Mouse (Mus musculus) neural tube, embryonic 13.5 days (tissue): ENCODE results near the gene Slc19a2. TPM values are rescaled to one million over a fixed set of nuclear protein-coding genes. Genes with fewer than 3 reads are reported as not detected.

Experiments
- ATAC-seq: fragments of 200-750 bp; cut with Nextera tagmentation; 2 replicates; pipeline ENCODE4 v1.8.0; 2017; ENCODE audit warnings: low read depth, mild to moderate bottlenecking, moderate TSS enrichment, moderate library complexity
- H3K27ac ChIP-seq: fragments of 300-500 bp; sonication (generic); replicated peaks from 2 replicates; pipeline ENCODE4 v1.5.1; 2015; ENCODE audit warnings: moderate library complexity, mild to moderate bottlenecking, inconsistent platforms
- H3K27me3 ChIP-seq: fragments of 300-500 bp; sonication (generic); 2 replicates; pipeline ENCODE4 v1.6.1; 2015; ENCODE audit warnings: mild to moderate bottlenecking, inconsistent platforms
- H3K36me3 ChIP-seq: fragments of 300-500 bp; sonication (generic); 2 replicates; pipeline ENCODE4 v1.6.1; 2015; ENCODE audit warnings: mild to moderate bottlenecking, inconsistent platforms
- H3K4me1 ChIP-seq: fragments of 300-500 bp; sonication (generic); replicated peaks from 2 replicates; pipeline ENCODE4 v1.6.1; 2015; ENCODE audit warnings: inconsistent platforms
- H3K4me2 ChIP-seq: fragments of 300-500 bp; sonication (generic); 2 replicates; pipeline ENCODE4 v1.6.1; 2015; ENCODE audit warnings: inconsistent platforms, mild to moderate bottlenecking, moderate library complexity
- H3K4me3 ChIP-seq: fragments of 300-500 bp; sonication (generic); 2 replicates; pipeline ENCODE4 v1.5.1; 2015; ENCODE audit warnings: mild to moderate bottlenecking, inconsistent platforms
- H3K9ac ChIP-seq: fragments of 300-500 bp; sonication (generic); 2 replicates; pipeline ENCODE4 v1.6.1; 2015; ENCODE audit warnings: moderate library complexity, mild to moderate bottlenecking, inconsistent platforms
- H3K9me3 ChIP-seq: fragments of 300-500 bp; sonication (generic); 2 replicates; pipeline ENCODE4 v1.6.1; 2016; ENCODE audit warnings: inconsistent platforms
- WGBS: fragments of 180-500 bp; shearing (Covaris S2); methylation state at CpG from one replicate; pipeline ENCODE4 v1.1.7; 2015; 5-methylcytosine and 5-hydroxymethylcytosine counted together
- polyA plus RNA-seq: library from polyadenylated mRNA; unstranded; fragments of >200 nt; fragmentation: Nextera tagmentation; extraction: Ambion mirVana; gene quantifications from 2 replicates; pipeline ENCODE4 v1.2.1, GENCODE M21; 2015

Slc19a2 gene
- polyA plus RNA-seq, 1 experiment from 2014 or later = 6.1 TPM

DNA sequence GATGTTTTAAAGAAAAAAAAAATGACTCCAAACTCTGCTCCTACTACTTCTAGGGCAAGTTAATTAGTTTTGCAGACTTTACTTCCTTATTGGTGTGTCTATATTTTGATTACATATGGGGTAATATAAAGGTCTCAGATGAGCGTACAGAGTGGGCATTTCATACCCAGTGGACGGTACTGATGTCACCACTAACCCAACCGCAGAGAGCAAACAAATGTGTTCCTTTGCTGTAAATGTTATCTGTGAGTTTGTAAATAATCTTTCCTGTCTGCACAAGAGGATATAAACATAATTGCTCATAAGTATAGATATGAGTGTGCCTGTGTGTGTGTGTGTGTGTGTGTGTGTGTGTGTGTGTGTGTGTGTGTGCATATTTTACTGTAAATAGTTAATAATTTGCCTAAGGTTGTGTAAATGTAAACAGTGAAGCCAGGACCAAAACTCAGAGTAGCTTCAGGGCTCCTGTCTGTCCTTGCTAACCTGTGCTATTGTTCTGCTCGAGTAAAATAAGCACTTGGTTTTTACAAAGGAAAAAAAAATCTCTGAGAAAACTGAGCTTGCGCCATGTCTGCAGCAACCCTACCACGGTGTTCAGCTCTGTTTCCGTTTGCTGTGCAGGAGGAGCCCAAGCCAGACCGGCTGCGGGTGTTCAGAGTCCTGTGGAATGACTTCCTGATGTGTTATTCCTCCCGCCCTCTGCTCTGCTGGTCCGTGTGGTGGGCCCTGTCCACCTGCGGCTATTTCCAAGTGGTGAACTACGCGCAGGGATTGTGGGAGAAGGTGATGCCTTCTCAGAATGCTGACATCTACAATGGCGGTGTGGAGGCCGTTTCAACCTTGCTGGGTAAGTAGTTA is 11.6 kb downstream of the Slc19a2 start:
- Histone ChIP-seq H3K4me1 (no peaks in the 10 kb centered on the region), H3K36me3 (peaks cover 27% of the 10 kb centered on the region), H3K9ac (no peak overlapping the region), H3K27ac (no peak overlapping the region), H3K4me2 (no peak overlapping the region), H3K27me3 (no peaks in the 10 kb centered on the region), H3K9me3 (no peaks in the 10 kb centered on the region), H3K4me3 (no peak overlapping the region)
- no peak for ATAC-seq
- WGBS = 89% methylated on average over 16 of the region's 16 CpGs

DNA sequence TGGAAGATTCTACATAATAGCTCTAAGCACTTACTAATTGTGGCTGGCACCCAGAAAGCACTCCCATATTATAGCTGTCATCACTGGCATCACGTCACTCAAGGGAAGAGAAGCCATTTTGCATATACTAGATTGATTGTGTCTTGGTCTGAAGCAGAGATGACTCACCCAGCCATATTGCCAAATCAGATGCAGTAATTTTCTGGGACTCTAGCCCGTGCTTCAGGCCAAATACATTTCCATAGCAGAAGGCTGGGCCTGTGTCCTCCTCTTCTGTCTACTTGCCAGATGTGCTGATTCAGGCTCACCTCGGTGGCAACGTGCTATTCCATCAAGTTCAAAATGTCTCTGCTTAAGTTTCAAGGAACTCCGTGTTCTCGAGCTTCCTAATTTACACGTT is 12.7 kb downstream of the Slc19a2 start:
- H3K36me3 ChIP-seq = peaks cover 27% of the 10 kb centered on the region
- H3K4me1 ChIP-seq = no peaks in the 10 kb centered on the region
- H3K27me3 ChIP-seq = no peaks in the 10 kb centered on the region
- H3K9me3 ChIP-seq = no peaks in the 10 kb centered on the region
- H3K4me3 ChIP-seq = no peak overlapping the region
- H3K27ac ChIP-seq = no peak overlapping the region
- 94% methylated on average over 7 of the region's 7 CpGs for WGBS
- H3K9ac ChIP-seq = no peak overlapping the region
- H3K4me2 ChIP-seq = no peak overlapping the region
- no peak for ATAC-seq

DNA sequence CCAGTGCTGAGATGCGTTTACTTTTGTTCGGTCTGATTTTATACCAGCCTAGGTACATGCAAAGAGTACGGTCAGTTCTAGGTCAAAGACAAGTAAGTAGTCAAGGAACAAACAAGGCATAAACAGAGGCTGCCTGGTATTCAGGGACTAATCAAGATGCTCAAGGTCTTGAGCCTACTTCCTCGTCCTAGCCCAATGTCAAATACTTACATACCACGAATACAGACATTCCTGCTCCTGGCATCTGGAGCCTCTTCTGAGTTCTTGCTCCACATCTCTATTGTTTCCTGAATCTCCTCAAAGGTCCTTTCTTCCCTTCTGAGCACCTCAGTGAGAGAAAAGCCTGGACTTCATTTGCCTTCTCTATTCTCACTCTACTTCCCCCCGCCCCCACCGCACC is 22.1 kb downstream of the Slc19a2 start:
- H3K4me1 ChIP-seq = peaks cover 4% of the 10 kb centered on the region; the same call in 1 of the 2 replicates
- ATAC-seq = no peak
- H3K4me3 ChIP-seq = no peak overlapping the region
- WGBS = 88% methylated on average over 7 of the region's 7 CpGs
- H3K9ac ChIP-seq = no peak overlapping the region
- H3K36me3 ChIP-seq = no peaks in the 10 kb centered on the region
- H3K27me3 ChIP-seq = no peaks in the 10 kb centered on the region; the same call in 1 of the 2 replicates
- no peaks in the 10 kb centered on the region for H3K9me3 ChIP-seq
- H3K4me2 ChIP-seq = no peak overlapping the region
- H3K27ac ChIP-seq = no peak overlapping the region

DNA sequence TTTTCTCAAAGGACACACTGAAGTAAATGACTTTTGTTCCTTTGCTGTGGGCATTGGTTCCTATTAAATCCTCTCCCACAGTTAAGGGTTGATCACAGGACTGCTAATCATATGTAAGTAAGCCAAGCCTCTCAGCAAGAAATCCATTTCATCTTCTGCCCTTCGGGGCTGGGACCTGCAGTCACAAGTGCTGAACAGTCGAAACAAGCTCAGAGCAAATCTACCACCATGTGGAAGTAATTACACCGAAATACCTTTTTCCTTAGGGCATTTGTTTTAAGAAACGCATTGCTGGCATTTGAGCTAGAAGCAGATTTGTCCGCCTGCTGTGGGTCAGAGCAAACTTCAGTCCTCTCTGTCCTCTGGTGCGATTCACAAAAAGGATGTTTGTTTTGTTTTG is 24.8 kb downstream of the Slc19a2 start:
- no peak for ATAC-seq

DNA sequence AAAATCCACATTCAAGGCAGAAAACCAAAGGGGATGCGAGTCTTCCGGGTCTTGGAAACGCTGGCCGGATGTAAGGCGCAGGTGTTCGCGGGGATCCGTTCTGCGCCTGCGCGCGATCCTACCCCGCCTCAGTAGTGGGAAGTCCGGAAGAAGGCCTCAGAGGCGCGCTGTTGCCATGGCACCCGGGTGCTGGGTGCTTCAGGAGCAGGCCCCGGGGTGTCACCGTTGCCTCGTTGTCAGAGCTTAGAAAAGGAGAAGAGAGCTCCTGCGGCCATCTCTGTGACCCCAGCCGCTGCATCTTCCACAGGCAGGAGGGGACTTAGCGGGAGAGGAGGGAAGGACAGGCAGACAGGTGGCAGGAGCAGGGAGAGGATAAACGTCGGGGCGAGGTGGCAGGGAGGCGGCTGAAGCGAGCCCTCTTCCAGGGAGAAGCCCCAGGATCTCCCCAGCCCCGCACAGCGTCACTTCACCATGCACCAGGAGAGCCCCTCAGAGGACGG is 26.7 kb downstream of the Slc19a2 start, which contains the start of gene Ccdc181:
Gene Ccdc181, plus strand, starts transcription at position 131 of the 500 bp plus-strand sequence.
- H3K4me2 ChIP-seq = peak within 1 kb of the TSS; percentile 76
- peak within 1 kb of the TSS; percentile 85 for H3K27ac ChIP-seq
- H3K9ac ChIP-seq = peak within 1 kb of the TSS; percentile 76
- H3K36me3 ChIP-seq = peaks cover 6% of the 10 kb centered on the region
- peak; percentile 100 for ATAC-seq
- WGBS = 0% methylated on average over 31 of the region's 31 CpGs
- H3K9me3 ChIP-seq = no peaks in the 10 kb centered on the region
- H3K4me1 ChIP-seq = peaks cover 5% of the 10 kb centered on the region; the same call in 1 of the 2 replicates
- peak within 1 kb of the TSS; percentile 63 for H3K4me3 ChIP-seq
- H3K27me3 ChIP-seq = no peaks in the 10 kb centered on the region; the same call in 1 of the 2 replicates

More for the DNA sequence above, 24.8 kb downstream of the Slc19a2 start:
- 79% methylated on average over 6 of the region's 6 CpGs for WGBS
- H3K9ac ChIP-seq = no peak overlapping the region
- no peaks in the 10 kb centered on the region; the same call in 1 of the 2 replicates for H3K27me3 ChIP-seq
- no peak overlapping the region for H3K4me2 ChIP-seq
- H3K36me3 ChIP-seq = no peaks in the 10 kb centered on the region
- H3K4me3 ChIP-seq = no peak overlapping the region
- H3K9me3 ChIP-seq = no peaks in the 10 kb centered on the region
- no peak overlapping the region for H3K27ac ChIP-seq
- H3K4me1 ChIP-seq = peaks cover 5% of the 10 kb centered on the region; the same call in 1 of the 2 replicates

DNA sequence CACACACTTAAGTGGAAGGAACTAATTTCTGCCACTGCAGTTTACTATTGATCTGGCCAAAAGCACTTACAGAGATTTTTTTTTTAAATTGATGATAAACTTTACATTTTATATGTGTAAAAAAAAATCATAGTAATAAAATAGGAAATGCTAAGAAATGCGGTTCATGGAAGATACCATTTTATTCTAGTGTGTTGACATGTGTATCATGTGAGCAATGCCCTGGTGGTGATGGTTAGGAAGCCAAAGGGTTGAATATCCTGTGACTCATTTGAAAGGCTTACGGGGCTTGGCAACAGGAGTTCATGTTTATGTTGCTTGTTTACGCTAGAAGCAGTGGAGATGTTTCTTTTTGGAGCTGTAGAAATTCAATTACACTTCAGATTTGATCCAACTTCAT is 27.7 kb downstream of the Slc19a2 start:
- H3K4me3 ChIP-seq = no peak overlapping the region
- peaks cover 5% of the 10 kb centered on the region; the same call in 1 of the 2 replicates for H3K4me1 ChIP-seq
- H3K4me2 ChIP-seq = no peak overlapping the region
- WGBS = 91% methylated on average over 3 of the region's 3 CpGs
- H3K9ac ChIP-seq = no peak overlapping the region
- no peak overlapping the region for H3K27ac ChIP-seq
- no peaks in the 10 kb centered on the region for H3K9me3 ChIP-seq
- no peak for ATAC-seq
- H3K27me3 ChIP-seq = no peaks in the 10 kb centered on the region
- peaks cover 13% of the 10 kb centered on the region for H3K36me3 ChIP-seq

DNA sequence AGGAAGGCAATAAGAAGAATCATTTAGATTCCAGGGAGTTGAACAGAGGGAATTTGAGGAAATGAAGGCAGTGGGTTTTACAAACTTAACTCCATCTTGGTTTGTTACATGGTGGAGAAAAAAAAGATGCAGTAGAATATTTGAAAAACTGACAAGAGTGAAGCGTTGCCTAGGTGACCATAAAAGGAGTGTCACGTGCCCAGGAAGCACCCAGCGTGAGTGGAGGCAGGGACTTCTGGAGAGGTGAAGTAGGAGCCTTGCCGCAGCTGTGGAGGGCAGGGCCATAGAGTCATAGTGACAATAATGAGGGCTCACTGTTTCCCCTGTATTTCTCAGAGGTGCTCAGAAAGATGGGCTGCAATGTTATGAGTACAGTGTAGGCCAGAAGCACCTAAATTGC is 30.5 kb downstream of the Slc19a2 start:
- peaks cover 5% of the 10 kb centered on the region; the same call in 1 of the 2 replicates for H3K4me1 ChIP-seq
- WGBS = 76% methylated on average over 4 of the region's 4 CpGs
- ATAC-seq = no peak
- peaks cover 22% of the 10 kb centered on the region for H3K36me3 ChIP-seq
- no peak overlapping the region for H3K4me2 ChIP-seq
- no peak overlapping the region for H3K4me3 ChIP-seq
- H3K9me3 ChIP-seq = no peaks in the 10 kb centered on the region
- no peak overlapping the region for H3K27ac ChIP-seq
- H3K9ac ChIP-seq = no peak overlapping the region
- H3K27me3 ChIP-seq = no peaks in the 10 kb centered on the region

DNA sequence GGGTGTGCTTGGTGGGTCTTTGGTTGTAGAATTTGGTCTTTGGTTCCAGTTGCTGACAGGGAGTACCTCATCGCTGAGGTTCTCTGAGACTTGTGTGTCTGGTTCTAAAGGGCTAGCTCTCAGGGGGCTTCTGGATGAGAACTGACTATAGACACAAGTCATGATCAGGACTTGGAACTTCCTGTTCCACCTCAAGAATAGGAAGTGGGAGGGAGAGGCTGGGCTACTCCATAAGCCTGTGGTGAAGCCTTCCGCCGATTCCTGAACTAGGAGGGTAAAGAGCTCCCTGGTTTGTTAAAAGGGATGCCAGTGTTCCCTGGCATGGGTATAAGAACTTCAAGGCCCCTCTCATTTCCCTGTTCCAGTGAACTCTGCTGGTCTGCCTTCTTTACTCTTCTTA is 35.2 kb downstream of the Slc19a2 start:
- Histone ChIP-seq H3K36me3 (peaks cover 25% of the 10 kb centered on the region), H3K4me1 (no peaks in the 10 kb centered on the region), H3K27me3 (no peaks in the 10 kb centered on the region), H3K9ac (no peak overlapping the region), H3K4me2 (no peak overlapping the region), H3K9me3 (no peaks in the 10 kb centered on the region), H3K4me3 (no peak overlapping the region), H3K27ac (no peak overlapping the region)
- 96% methylated on average over 3 of the region's 3 CpGs for WGBS
- ATAC-seq = no peak

DNA sequence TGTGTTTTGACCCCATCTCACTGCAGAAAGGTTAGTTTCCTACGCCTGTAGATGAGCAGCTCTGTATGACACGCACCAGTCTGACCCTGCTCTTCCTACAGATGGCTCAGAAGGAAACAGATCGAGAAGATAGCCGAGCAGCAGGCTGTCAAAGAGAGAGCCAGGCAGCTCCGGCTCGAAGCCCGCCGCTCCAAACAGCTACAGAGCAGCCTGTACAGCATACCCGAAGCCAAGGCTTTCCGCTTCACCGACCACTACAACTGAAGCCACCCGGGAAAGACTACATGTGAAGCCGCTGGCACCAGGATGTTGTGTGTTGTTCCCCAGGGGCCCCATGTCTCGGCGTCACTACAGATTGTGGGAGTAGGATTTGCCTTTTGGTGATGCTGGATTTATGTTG is 38.6 kb downstream of the Slc19a2 start:
- no peak overlapping the region for H3K4me2 ChIP-seq
- no peaks in the 10 kb centered on the region for H3K27me3 ChIP-seq
- no peaks in the 10 kb centered on the region for H3K4me1 ChIP-seq
- no peak overlapping the region for H3K27ac ChIP-seq
- H3K9me3 ChIP-seq = no peaks in the 10 kb centered on the region
- ATAC-seq = no peak
- 62% methylated on average over 15 of the region's 15 CpGs for WGBS
- H3K9ac ChIP-seq = no peak overlapping the region
- peaks cover 27% of the 10 kb centered on the region for H3K36me3 ChIP-seq
- H3K4me3 ChIP-seq = no peak overlapping the region

DNA sequence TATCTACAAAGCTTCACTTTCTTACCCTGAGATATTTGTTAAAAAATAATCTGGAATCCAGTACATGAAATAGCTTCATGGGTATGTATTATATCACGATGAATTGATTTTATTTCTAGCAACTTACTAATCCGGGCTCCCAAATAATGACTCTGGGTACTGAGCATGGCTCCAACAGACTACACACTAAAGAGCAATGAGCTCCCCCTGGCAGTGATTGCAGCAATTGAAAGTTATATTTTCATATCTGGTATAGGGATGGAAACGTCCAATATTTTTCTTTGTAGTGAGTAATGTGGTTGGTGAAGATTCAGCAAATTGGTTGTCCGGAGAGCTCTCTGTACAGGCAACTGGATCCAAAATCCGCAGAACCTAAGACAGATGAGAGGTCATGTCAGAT is 43.2 kb downstream of the Slc19a2 start:
- no peak for ATAC-seq
- H3K9ac ChIP-seq = no peak overlapping the region
- no peak overlapping the region for H3K4me3 ChIP-seq
- H3K27ac ChIP-seq = no peak overlapping the region
- no peaks in the 10 kb centered on the region for H3K9me3 ChIP-seq
- H3K27me3 ChIP-seq = no peaks in the 10 kb centered on the region
- no peaks in the 10 kb centered on the region for H3K4me1 ChIP-seq
- H3K4me2 ChIP-seq = no peak overlapping the region
- peaks cover 53% of the 10 kb centered on the region for H3K36me3 ChIP-seq
- 95% methylated on average over 5 of the region's 5 CpGs for WGBS

DNA sequence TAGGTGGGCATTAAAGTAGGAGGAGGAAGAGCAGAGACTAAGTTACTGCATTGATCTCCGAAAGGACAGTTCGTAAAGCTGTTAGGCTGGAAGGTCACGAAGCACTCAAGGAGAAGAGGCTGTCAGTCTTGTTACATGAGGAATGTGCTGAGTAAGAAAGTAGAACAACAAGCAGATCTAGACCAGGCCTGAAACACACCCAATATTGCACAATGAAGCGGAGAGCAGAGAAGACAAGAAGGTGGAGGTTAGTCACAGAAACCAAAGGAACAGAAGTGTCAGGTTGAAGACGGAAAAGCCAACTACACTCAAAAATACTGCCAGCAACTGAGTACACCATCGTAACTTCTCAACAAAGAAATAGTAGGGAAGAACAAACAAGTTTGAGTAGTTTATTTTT is 45.2 kb downstream of the Slc19a2 start:
- no peak for ATAC-seq
- Histone ChIP-seq H3K36me3 (peaks cover 70% of the 10 kb centered on the region), H3K4me2 (no peak overlapping the region), H3K27me3 (no peaks in the 10 kb centered on the region), H3K4me1 (no peaks in the 10 kb centered on the region), H3K27ac (no peak overlapping the region), H3K9me3 (no peaks in the 10 kb centered on the region), H3K4me3 (no peak overlapping the region), H3K9ac (no peak overlapping the region)
- 96% methylated on average over 6 of the region's 6 CpGs for WGBS

DNA sequence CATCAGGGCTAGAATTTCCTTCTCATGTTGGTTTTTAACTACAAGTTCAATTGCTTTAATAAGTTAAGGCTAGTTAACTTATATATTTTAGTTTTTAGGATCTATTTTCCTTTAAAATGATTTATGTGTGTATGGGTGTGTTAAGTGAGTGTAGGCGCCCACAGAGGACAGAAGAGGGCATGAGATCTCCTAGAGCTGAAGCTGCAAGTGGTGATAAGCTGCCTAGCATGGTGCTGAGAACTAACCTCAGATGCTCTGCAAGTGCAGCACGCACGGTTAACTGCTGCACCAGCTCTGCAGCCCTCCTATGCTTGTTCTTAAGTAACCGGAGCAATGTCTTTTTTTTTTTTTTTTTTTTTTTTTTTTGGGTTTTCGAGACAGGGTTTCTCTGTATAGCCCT is 47.6 kb downstream of the Slc19a2 start:
- Histone ChIP-seq H3K36me3 (peaks cover 81% of the 10 kb centered on the region), H3K27ac (no peak overlapping the region), H3K9ac (no peak overlapping the region), H3K4me3 (no peak overlapping the region), H3K9me3 (no peaks in the 10 kb centered on the region), H3K27me3 (no peaks in the 10 kb centered on the region), H3K4me2 (no peak overlapping the region), H3K4me1 (no peaks in the 10 kb centered on the region)
- WGBS = 95% methylated on average over 4 of the region's 5 CpGs
- no peak for ATAC-seq
